Mouse (Mus musculus) liver, embryonic 14.5 days (tissue): ENCODE data around the gene Snx27. TPM values are rescaled to one million over a fixed set of nuclear protein-coding genes. Genes with fewer than 3 reads are reported as not detected.

Experiments used
- ATAC-seq: fragments of 200-750 bp; cut with Nextera tagmentation; 2 replicates; pipeline ENCODE4 v1.8.0; 2017; ENCODE audit warnings: moderate number of reproducible peaks, mild to moderate bottlenecking, moderate library complexity; ENCODE audit not compliant: insufficient read depth
- DNase-seq, 3 experiments: peaks; one replicate each; pipeline ENCODE4 v3.0.0-alpha.2; 2012 to 2013; ENCODE audit warnings: low read depth in 3 of 3, low spot score in 3 of 3
- H3K27ac ChIP-seq: fragments of 300-500 bp; sonication (generic); 2 replicates; pipeline ENCODE4 v1.5.1; 2014; ENCODE audit warnings: moderate library complexity, mild to moderate bottlenecking, control low read depth, inconsistent platforms
- H3K27me3 ChIP-seq: fragments of 300-500 bp; sonication (generic); 2 replicates; pipeline ENCODE4 v1.6.1; 2014; ENCODE audit warnings: mild to moderate bottlenecking, low read length, moderate library complexity; ENCODE audit not compliant: control insufficient read depth, insufficient read depth
- H3K36me3 ChIP-seq: fragments of 300-500 bp; sonication (generic); replicated peaks from 2 replicates; pipeline ENCODE4 v1.6.1; 2014; ENCODE audit warnings: low read depth; ENCODE audit not compliant: control insufficient read depth, insufficient read depth
- H3K4me1 ChIP-seq, 2 experiments: fragments of 200-500 bp in 1 of 2; fragments of 300-500 bp in 1 of 2; sonication (generic) in 1 of 2; replicated peaks; 2 replicates each; pipeline ENCODE4 v1.6.1; 2012 to 2014; ENCODE audit warnings: antibody characterized with exemption in 1 of 2, inconsistent platforms in 1 of 2, low read length in 1 of 2; ENCODE audit not compliant: control insufficient read depth in 2 of 2, insufficient read depth in 2 of 2
- H3K4me2 ChIP-seq: fragments of 300-500 bp; sonication (generic); 2 replicates; pipeline ENCODE4 v1.6.1; 2014; ENCODE audit warnings: low read depth, mild to moderate bottlenecking, control low read depth, moderate library complexity
- H3K4me3 ChIP-seq, 2 experiments: fragments of 200-500 bp in 1 of 2; fragments of 300-500 bp in 1 of 2; sonication (generic) in 1 of 2; 2 replicates each; pipeline ENCODE4 v1.5.1; 2012 to 2014; ENCODE audit warnings: low read depth in 2 of 2, low read length in 2 of 2, mild to moderate bottlenecking in 2 of 2, control low read depth in 1 of 2, inconsistent platforms in 1 of 2, moderate library complexity in 1 of 2; ENCODE audit not compliant: insufficient read depth in 1 of 2
- H3K9ac ChIP-seq: fragments of 300-500 bp; sonication (generic); replicated peaks from 2 replicates; pipeline ENCODE4 v1.6.1; 2014; ENCODE audit warnings: mild to moderate bottlenecking, control low read depth, moderate library complexity
- H3K9me3 ChIP-seq: fragments of 300-500 bp; sonication (generic); 2 replicates; pipeline ENCODE4 v1.6.1; 2016; ENCODE audit warnings: low read length, mixed read lengths; ENCODE audit not compliant: control insufficient read depth
- CTCF ChIP-seq: IDR thresholded peaks from 2 replicates; pipeline ENCODE4 v1.5.1; 2016; ENCODE audit warnings: antibody characterized with exemption, low read depth, control low read depth
- EP300 ChIP-seq: IDR thresholded peaks from 2 replicates; pipeline ENCODE4 v1.6.1; 2016; ENCODE audit warnings: antibody characterized with exemption, low read depth
- WGBS: fragments of 180-500 bp; shearing (Covaris S2); extraction: QIAGEN DNeasy Blood & Tissue Kit; methylation state at CpG from one replicate; pipeline ENCODE4 v1.1.7; 2014; ENCODE audit not compliant: insufficient replicate concordance; 5-methylcytosine and 5-hydroxymethylcytosine counted together
- polyA plus RNA-seq, 2 experiments: library from polyadenylated mRNA; depleted of rRNA in 1 of 2; stranded (reverse) in 1 of 2; unstranded in 1 of 2; fragments of >200 nt; fragmentation: Nextera tagmentation in 1 of 2; extraction: Ambion mirVana in 1 of 2; gene quantifications; 2 replicates each; pipeline versions ENCODE4 v1.2.1 to v1.2.3; 2012 to 2014

Gene Snx27
- polyA plus RNA-seq, 2 experiments = 5.6 to 9.7 TPM

- Histone ChIP-seq H3K4me3 (no peak overlapping the region), H3K36me3 (no peaks in the 10 kb centered on the region), H3K9ac (peak overlapping the region; percentile 15; the same call in 1 of the 2 replicates), H3K4me2 (peak overlapping the region; percentile 35), H3K27ac (peak overlapping the region; percentile 36), H3K9me3 (no peaks in the 10 kb centered on the region), H3K27me3 (no peaks in the 10 kb centered on the region), H3K4me1 (peaks cover 9 to 22% of the 10 kb centered on the region in 2 experiments)
- ATAC-seq (peak; percentile 81), DNase-seq (peak in 2 of 3 experiments; percentile 22 to 26)
- 66% methylated on average over 11 of the region's 11 CpGs for WGBS
- no peak for TF ChIP-seq CTCF
- no peak for TF ChIP-seq EP300
These were observed 39.4 kb upstream of the Snx27 start for GRCm38 (mm10) chr3:94621740-94622507.

GRCm38 (mm10) chr3:94616717-94617116, 34.2 kb upstream of the Snx27 start:
- H3K9ac ChIP-seq = no peak overlapping the region
- WGBS = 32% methylated on average over 4 of the region's 4 CpGs
- ATAC-seq (no peak), DNase-seq (peak; percentile 37 to 52 (median 39))
- no peaks in the 10 kb centered on the region for H3K9me3 ChIP-seq
- H3K36me3 ChIP-seq = no peaks in the 10 kb centered on the region
- peak; percentile 86 for TF ChIP-seq CTCF
- no peak; the same call in 1 of the 2 replicates for TF ChIP-seq EP300
- no peaks in the 10 kb centered on the region for H3K27me3 ChIP-seq
- no peak overlapping the region for H3K27ac ChIP-seq
- no peak overlapping the region for H3K4me2 ChIP-seq
- peaks cover 2 to 5% of the 10 kb centered on the region in 2 experiments; a peak in 3 of 4 replicates for H3K4me1 ChIP-seq
- no peak overlapping the region for H3K4me3 ChIP-seq

GRCm38 (mm10) chr3:94613258-94613878, 30.9 kb upstream of the Snx27 start:
- Histone ChIP-seq H3K4me3 (no peak overlapping the region), H3K4me2 (no peak overlapping the region), H3K36me3 (no peaks in the 10 kb centered on the region), H3K4me1 (no peaks in the 10 kb centered on the region; a peak in 2 of 4 replicates), H3K9me3 (no peaks in the 10 kb centered on the region), H3K9ac (no peak overlapping the region), H3K27me3 (no peaks in the 10 kb centered on the region), H3K27ac (no peak overlapping the region)
- 72% methylated on average over 7 of the region's 7 CpGs for WGBS
- no peak for TF ChIP-seq EP300
- DNase-seq (no peak), ATAC-seq (no peak)

- no peak for DNase-seq
- H3K4me3 ChIP-seq = no peak overlapping the region
- WGBS = 63% methylated on average over 1 of the region's 1 CpGs
- H3K4me2 ChIP-seq = no peak overlapping the region
- no peak for TF ChIP-seq EP300
- no peak for TF ChIP-seq CTCF
- no peak for ATAC-seq
- no peaks in the 10 kb centered on the region for H3K36me3 ChIP-seq
- H3K27ac ChIP-seq = no peak overlapping the region
- no peaks in the 10 kb centered on the region for H3K9me3 ChIP-seq
- H3K9ac ChIP-seq = no peak overlapping the region
- H3K27me3 ChIP-seq = no peaks in the 10 kb centered on the region
- no peaks in the 10 kb centered on the region; a peak in 1 of 4 replicates for H3K4me1 ChIP-seq
These were observed 29.8 kb upstream of the Snx27 start for GRCm38 (mm10) chr3:94612274-94612673.

GRCm38 (mm10) chr3:94611834-94612233, 29.3 kb upstream of the Snx27 start:
- 63% methylated on average over 5 of the region's 5 CpGs for whole genome bisulfite sequencing
- Histone ChIP-seq H3K9me3 (no peaks in the 10 kb centered on the region), H3K9ac (no peak overlapping the region), H3K27me3 (no peaks in the 10 kb centered on the region), H3K4me3 (no peak overlapping the region), H3K4me1 (no peaks in the 10 kb centered on the region; a peak in 1 of 4 replicates), H3K27ac (no peak overlapping the region), H3K4me2 (no peak overlapping the region), H3K36me3 (no peaks in the 10 kb centered on the region)
- ATAC-seq = no peak
- no peak for DNase-seq
- TF ChIP-seq EP300 (no peak), CTCF (no peak)
